Mouse (Mus musculus): Measurements from ENCODE around the gene Gm572.

DNA sequence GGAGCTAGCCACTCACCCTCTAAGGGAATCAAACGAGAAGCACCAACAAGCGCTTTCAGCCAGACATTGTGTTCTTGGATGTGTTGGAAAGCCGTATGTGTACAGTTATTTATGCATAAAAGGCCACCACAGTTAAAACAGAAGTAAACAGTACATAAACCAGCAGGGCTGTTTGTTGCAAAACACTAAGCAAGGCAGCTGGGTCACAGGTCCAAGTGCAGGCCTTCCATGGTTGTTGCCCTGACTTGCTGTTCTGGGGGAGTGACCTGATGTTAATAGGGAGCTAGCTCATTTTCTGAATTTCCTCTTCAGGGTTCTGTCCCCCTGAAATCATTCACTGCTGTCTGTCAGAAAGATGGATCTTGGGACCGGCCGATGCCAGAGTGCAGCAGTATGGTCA lies 33.3 kb upstream of the Gm572 start:
- TF ChIP-seq USF1 (IDR thresholded peaks at IDR 0.05; ENCODE audit: low read depth) (no peak), CTCF (IDR thresholded peaks at IDR 0.05; ENCODE audit: control insufficient read depth, insufficient read depth, insufficient read length) (no peak)
